Mouse (Mus musculus) forebrain, embryonic 16.5 days (tissue): ENCODE measurements around the gene Kcnd3. TPM values are rescaled to one million over a fixed set of nuclear protein-coding genes. Genes with fewer than 3 reads are reported as not detected.

Experiments used
- ATAC-seq: fragments of 200-750 bp; cut with Nextera tagmentation; 2 replicates; pipeline ENCODE4 v1.8.0; 2017; ENCODE audit warnings: mild to moderate bottlenecking, moderate library complexity
- H3K27ac ChIP-seq: fragments of 300-500 bp; sonication (generic); 2 replicates; pipeline ENCODE4 v1.5.1; 2014; ENCODE audit warnings: low read length, control low read depth
- H3K27me3 ChIP-seq: fragments of 300-500 bp; sonication (generic); replicated peaks from 2 replicates; pipeline ENCODE4 v1.6.1; 2014; ENCODE audit warnings: low read length; ENCODE audit not compliant: control insufficient read depth, insufficient read depth
- H3K36me3 ChIP-seq: fragments of 300-500 bp; sonication (generic); 2 replicates; pipeline ENCODE4 v1.6.1; 2014; ENCODE audit not compliant: control insufficient read depth, insufficient read depth
- H3K4me1 ChIP-seq: fragments of 300-500 bp; sonication (generic); replicated peaks from 2 replicates; pipeline ENCODE4 v1.6.1; 2014; ENCODE audit warnings: low read length; ENCODE audit not compliant: control insufficient read depth, insufficient read depth
- H3K4me2 ChIP-seq: fragments of 300-500 bp; sonication (generic); 2 replicates; pipeline ENCODE4 v1.6.1; 2014; ENCODE audit warnings: mild to moderate bottlenecking, low read length, control low read depth
- H3K4me3 ChIP-seq: fragments of 300-500 bp; sonication (generic); replicated peaks from 2 replicates; pipeline ENCODE4 v1.5.1; 2014; ENCODE audit warnings: mild to moderate bottlenecking, low read length, control low read depth
- H3K9ac ChIP-seq: fragments of 300-500 bp; sonication (generic); replicated peaks from 2 replicates; pipeline ENCODE4 v1.6.1; 2014; ENCODE audit warnings: low read depth, low read length, control low read depth
- H3K9me3 ChIP-seq: fragments of 300-500 bp; sonication (generic); 2 replicates; pipeline ENCODE4 v1.6.1; 2016; ENCODE audit warnings: low read length; ENCODE audit not compliant: control insufficient read depth
- WGBS: fragments of 180-500 bp; shearing (Covaris S2); extraction: QIAGEN DNeasy Blood & Tissue Kit; methylation state at CpG from one replicate; pipeline ENCODE4 v1.1.7; 2014; 5-methylcytosine and 5-hydroxymethylcytosine counted together
- polyA plus RNA-seq: library from polyadenylated mRNA; unstranded; fragments of >200 nt; fragmentation: Nextera tagmentation; extraction: Ambion mirVana; gene quantifications from 2 replicates; pipeline ENCODE4 v1.2.1, GENCODE M21; 2015

Gene Kcnd3
- polyA plus RNA-seq, 1 experiment from 2014 or later: 8.6 TPM

DNA sequence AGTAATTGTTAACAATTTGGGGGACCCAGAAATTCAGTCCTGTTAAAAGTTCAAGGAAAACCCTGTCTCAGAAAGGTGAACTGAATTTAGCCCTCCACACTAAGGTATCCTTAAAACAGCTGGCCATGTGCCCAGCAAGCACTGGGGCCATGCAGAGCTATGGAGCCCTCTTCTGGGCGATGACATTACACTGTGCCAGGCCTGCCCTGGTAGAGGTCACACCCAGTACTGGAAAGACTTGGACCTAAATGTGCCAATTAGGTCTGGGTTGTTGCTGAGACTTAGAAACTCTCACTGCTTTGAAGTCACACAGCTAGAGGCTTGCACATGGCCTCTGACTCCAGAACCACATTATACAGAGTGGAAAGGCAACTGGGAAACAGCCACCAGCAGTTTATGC lies 190.1 kb downstream of the Kcnd3 start:
- no peak overlapping the region for H3K27ac ChIP-seq
- peaks cover 6% of the 10 kb centered on the region; the same call in 1 of the 2 replicates for H3K4me1 ChIP-seq
- H3K9me3 ChIP-seq: no peaks in the 10 kb centered on the region
- no peaks in the 10 kb centered on the region for H3K27me3 ChIP-seq
- WGBS: 50% methylated on average over 1 of the region's 1 CpGs
- ATAC-seq: 0 out of 2 replicates have a peak, but pooled peaks have one; percentile 57
- H3K9ac ChIP-seq: no peak overlapping the region
- no peak overlapping the region for H3K4me2 ChIP-seq
- H3K4me3 ChIP-seq: no peak overlapping the region
- H3K36me3 ChIP-seq: no peaks in the 10 kb centered on the region

DNA sequence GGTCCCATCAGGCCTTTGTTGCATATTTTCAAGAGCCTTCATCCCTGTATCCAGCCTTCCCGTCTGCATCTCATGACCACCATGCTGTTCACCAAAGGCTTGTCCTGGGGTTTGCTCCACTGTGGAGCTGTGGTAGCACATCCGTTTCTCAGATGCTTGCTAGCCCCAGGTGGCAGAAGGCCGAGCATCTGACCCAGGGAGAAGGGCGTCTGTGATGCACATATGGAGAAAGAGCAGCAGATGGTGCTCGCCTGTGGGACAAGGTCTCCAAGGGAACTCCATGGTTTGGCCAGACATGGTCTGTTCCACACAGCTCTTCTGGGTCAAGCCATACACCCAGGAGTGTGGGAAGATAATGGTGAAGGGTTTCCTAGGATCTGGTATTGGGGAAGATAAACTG lies 191.4 kb downstream of the Kcnd3 start:
- H3K4me3 ChIP-seq: no peak overlapping the region
- H3K4me1 ChIP-seq: peaks cover 3% of the 10 kb centered on the region; the same call in 1 of the 2 replicates
- ATAC-seq: no peak
- no peaks in the 10 kb centered on the region for H3K9me3 ChIP-seq
- no peak overlapping the region for H3K9ac ChIP-seq
- H3K4me2 ChIP-seq: no peak overlapping the region
- no peak overlapping the region for H3K27ac ChIP-seq
- no peaks in the 10 kb centered on the region for H3K36me3 ChIP-seq
- 81% methylated on average over 5 of the region's 5 CpGs for WGBS
- H3K27me3 ChIP-seq: no peaks in the 10 kb centered on the region

DNA sequence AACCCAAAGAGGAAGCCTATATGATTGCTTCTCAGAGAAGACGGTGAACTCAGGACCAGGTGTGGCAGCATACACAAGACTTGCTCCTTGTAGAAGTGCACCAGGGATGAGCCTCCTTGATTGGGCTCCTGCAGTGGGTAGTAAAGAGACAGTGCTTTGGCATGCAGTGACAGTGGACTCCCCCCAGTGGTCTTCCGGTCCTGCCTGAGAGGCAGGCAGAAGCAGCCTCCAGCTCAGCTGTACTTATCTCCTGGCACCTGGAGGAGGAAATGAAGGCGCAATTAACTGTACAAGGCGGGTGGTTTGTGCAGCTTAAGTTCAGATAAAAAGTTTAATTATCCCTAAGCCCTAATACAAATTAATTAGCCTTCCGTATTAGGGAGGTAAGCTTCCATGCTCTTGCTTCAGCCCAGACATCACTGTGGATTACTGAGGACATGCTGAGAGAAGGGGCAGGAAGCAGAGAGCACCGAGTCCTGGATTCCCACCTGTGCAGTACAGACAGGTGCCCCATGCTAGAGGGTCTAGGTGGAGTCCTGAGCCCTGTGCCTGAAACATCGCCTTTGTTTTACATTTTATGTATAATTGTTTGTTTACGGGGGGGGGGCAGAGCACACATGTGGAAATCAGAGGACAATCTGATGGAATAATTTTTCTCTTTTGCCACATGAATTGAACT lies 196.9 kb downstream of the Kcnd3 start:
- no peak overlapping the region for H3K4me3 ChIP-seq
- H3K27me3 ChIP-seq: no peaks in the 10 kb centered on the region
- peaks cover 5% of the 10 kb centered on the region for H3K4me1 ChIP-seq
- no peak overlapping the region for H3K9ac ChIP-seq
- no peak overlapping the region for H3K4me2 ChIP-seq
- no peak for ATAC-seq
- WGBS: 46% methylated on average over 8 of the region's 8 CpGs
- no peak overlapping the region for H3K27ac ChIP-seq
- H3K9me3 ChIP-seq: no peaks in the 10 kb centered on the region
- H3K36me3 ChIP-seq: no peaks in the 10 kb centered on the region

DNA sequence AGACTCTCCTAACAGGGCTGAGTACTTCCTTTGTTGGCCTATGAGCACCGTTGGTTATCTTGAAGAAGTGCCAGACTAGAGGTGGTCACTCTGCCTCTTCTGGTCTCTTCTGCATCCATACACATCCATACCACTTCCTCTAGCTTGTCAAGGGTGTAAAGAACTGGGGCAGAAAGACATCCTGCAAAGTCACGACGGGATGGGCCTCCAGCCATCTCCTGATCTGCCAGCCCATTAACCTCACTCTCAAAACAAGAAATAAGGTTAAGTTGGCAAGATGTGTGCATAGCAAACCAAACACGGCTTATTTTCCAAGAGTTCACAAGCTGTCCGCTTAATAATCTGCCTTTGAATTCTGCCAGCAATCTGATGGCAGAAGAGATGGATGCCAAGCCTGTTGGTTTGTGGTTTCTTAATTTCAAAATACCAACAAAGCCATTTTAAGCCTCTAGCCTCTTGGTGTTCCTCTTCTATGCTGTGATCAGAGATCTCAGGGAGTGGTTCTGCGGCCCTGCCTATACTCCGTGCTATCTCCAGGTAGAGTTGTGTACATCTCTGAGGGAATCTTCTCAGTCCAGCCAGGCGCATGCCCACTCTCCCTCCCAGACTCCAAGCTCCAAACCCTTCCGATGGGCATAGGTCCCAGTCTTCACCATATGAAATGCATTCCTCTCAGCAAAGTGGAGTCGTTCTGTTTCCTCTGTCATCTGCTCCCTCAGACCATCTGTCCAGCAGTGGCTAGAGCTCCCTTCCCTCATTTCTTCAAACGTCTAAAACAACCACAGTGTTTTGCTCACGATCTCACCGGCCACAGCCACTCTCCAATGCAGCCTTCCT lies 201.6 kb downstream of the Kcnd3 start:
- 77% methylated on average over 13 of the region's 13 CpGs for WGBS
- ATAC-seq: peak; percentile 59
- Histone ChIP-seq H3K4me1 (peaks cover 5% of the 10 kb centered on the region), H3K9me3 (no peaks in the 10 kb centered on the region), H3K4me2 (no peak overlapping the region), H3K4me3 (no peak overlapping the region), H3K27me3 (no peaks in the 10 kb centered on the region), H3K9ac (no peak overlapping the region), H3K27ac (no peak overlapping the region), H3K36me3 (no peaks in the 10 kb centered on the region)

DNA sequence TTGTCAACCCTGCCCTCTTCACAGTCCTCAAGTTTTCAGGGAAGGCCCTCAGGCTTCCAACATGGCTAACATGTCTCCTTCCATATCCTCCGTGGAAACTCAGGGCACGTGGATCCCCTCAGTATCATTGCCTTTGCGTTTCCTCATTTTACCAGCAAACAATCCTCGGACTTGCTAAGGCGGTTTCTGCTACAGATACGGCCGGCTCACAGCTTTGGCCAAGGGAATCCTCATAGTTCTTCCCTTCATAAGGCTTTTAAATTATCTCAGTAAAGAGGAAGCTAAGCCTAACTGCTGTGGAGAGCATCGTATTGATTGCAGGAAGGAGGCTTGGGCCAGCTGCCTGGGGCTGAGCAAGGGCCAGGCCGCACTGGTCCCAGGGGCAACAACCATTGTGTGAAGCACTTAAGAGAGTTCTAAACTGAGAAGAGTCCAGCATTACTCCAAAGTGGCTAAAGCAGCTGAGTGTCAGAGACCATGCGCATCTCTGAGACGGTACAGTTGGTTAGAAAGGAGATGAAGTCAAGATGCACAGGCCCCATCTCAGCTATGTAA lies 203.0 kb downstream of the Kcnd3 start:
- Histone ChIP-seq H3K4me3 (no peak overlapping the region), H3K27me3 (no peaks in the 10 kb centered on the region), H3K4me1 (peaks cover 5% of the 10 kb centered on the region), H3K27ac (no peak overlapping the region), H3K36me3 (no peaks in the 10 kb centered on the region), H3K4me2 (no peak overlapping the region), H3K9me3 (no peaks in the 10 kb centered on the region), H3K9ac (no peak overlapping the region)
- WGBS: 92% methylated on average over 11 of the region's 11 CpGs
- ATAC-seq: no peak

DNA sequence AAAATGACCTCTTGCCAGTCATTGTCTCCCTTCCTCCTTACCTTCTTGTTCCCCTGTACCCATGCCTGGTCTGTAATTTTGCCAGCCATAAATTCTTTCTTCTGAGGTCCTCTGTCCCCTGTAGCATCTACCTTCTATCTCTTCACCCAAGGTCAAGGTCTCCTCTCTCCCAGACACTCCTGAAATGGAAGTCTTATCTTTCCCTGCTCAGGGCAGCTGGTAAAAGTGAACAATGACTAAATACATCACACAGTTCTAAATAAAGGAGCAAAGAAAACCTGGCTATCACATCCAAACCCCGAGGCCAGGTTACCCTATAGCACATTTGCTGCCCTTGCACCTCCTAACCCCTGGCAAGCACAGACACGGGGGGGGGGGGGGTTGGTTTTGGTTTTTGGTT lies 208.4 kb downstream of the Kcnd3 start:
- Histone ChIP-seq H3K4me3 (no peak overlapping the region), H3K36me3 (no peaks in the 10 kb centered on the region), H3K4me2 (no peak overlapping the region), H3K9me3 (no peaks in the 10 kb centered on the region), H3K4me1 (no peaks in the 10 kb centered on the region), H3K27me3 (no peaks in the 10 kb centered on the region), H3K9ac (no peak overlapping the region), H3K27ac (no peak overlapping the region)
- no peak for ATAC-seq
- WGBS: 69% methylated on average over 2 of the region's 2 CpGs

DNA sequence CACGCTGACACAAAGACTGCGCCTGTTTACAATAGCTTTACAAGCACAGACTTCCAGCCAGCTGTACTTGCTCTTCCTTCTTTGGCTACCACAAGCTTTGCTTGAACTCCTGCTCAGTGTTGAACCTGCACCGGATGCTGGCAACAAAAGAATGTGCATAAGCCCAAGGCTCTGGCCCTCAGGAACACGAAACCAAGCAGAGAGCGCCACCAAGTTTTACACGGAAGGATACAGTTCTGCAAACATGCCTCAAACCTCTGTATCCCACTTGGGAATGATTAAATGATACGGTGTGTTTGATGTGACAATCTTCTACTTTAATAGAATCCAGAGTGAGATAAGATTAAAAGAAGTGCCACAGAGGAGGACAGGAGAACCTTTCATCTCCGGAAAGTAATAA lies 210.9 kb downstream of the Kcnd3 start:
- Histone ChIP-seq H3K4me1 (no peaks in the 10 kb centered on the region), H3K4me3 (no peak overlapping the region), H3K36me3 (no peaks in the 10 kb centered on the region), H3K4me2 (no peak overlapping the region), H3K9me3 (no peaks in the 10 kb centered on the region), H3K27ac (no peak overlapping the region), H3K27me3 (no peaks in the 10 kb centered on the region), H3K9ac (no peak overlapping the region)
- WGBS: 76% methylated on average over 8 of the region's 8 CpGs
- no peak for ATAC-seq

DNA sequence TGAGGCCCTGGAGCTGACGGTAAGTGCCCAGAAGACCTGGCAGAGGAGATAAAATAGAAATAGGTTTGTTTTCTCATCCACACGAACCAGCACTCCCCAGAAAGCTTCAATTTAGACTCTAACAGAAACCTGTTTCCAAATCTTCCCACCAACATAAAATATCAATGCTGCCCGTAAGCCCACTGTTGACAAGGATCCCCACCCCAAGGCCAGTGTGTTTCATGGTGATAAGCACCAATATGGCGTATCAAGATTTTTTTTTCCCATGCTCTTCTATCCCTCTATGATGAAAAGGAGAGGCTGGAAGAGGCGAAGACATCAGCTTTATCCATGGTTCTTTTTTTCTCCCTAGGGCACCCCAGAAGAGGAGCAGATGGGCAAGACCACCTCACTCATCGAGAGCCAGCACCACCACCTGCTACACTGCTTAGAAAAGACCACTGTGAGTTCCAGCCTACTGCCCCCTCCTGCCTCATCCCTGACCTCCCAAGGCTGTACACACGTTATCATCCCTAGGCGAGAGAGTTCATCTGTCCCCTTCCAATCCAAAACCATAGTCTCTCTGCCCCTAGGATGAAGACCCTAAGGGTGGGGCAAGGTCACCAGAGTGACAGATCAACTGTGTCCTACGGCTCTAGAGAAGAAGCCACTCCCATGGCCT lies 213.1 kb downstream of the Kcnd3 start:
- H3K4me1 ChIP-seq: no peaks in the 10 kb centered on the region
- H3K36me3 ChIP-seq: no peaks in the 10 kb centered on the region; the same call in 1 of the 2 replicates
- 89% methylated on average over 9 of the region's 9 CpGs for WGBS
- no peak for ATAC-seq
- no peak overlapping the region for H3K9ac ChIP-seq
- H3K4me3 ChIP-seq: no peak overlapping the region
- H3K4me2 ChIP-seq: no peak overlapping the region
- no peaks in the 10 kb centered on the region for H3K27me3 ChIP-seq
- H3K9me3 ChIP-seq: no peaks in the 10 kb centered on the region
- no peak overlapping the region for H3K27ac ChIP-seq

DNA sequence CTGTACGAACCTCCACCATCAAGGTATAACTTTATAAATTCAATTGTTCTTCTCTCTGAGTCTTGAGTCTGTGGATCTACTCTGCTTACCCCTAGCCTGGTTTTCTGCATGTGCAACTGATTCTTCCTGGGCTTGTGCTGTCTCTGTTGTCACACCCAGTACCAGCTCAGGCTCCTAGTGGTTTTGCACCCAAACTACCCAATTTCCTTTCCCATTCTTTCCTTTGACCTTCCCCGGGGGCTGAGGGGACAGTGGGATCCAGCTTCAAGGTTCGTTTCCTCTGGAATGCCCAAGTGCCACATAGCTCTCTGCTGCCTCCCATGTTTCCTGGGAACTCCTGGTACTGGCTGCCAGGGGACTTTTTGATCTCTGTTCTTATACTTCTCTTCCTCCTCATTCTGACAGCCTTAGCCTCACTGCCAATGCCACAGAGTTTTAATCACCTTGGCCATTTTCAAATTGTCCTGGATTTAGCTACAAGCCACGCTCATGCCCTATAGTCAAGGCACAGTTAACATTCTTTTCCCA lies 214.9 kb downstream of the Kcnd3 start:
- WGBS: 66% methylated on average over 4 of the region's 4 CpGs
- H3K9me3 ChIP-seq: no peaks in the 10 kb centered on the region
- ATAC-seq: no peak
- H3K27ac ChIP-seq: no peak overlapping the region
- H3K4me1 ChIP-seq: no peaks in the 10 kb centered on the region
- H3K9ac ChIP-seq: no peak overlapping the region
- no peak overlapping the region for H3K4me3 ChIP-seq
- no peak overlapping the region for H3K4me2 ChIP-seq
- H3K36me3 ChIP-seq: no peaks in the 10 kb centered on the region; the same call in 1 of the 2 replicates
- no peaks in the 10 kb centered on the region for H3K27me3 ChIP-seq
